Mouse (Mus musculus): ENCODE results near the gene Rab11fip4.

Rab11fip4 gene

GRCm38 (mm10) chr11:79711766-79712369, 120.9 kb downstream of the Rab11fip4 start:
- no peak for DNase-seq (ENCODE audit: low spot score in 2 of 2)

DNA sequence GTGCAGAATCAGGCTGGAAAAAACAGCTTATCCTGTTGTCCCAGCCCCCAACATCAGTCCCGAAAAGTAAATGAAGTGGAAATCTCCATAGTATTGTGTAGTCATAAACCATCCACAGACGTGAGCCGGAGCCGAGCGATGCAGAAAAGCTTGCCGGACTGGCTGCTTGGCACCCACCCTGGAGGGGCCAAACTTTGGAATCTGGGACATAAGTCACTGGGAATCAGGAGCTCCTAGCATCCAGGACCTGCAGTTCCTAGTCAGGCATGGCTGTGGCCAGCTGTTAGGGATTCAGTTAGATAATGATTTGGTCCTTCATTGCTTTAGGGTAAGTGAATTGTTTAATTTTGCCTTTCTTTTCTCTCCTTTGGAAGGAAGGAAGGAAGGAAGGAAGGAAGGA, 122.2 kb downstream of the Rab11fip4 start:
- no peak for DNase-seq (ENCODE audit: low spot score in 2 of 2)

GRCm38 (mm10) chr11:79713678-79714077, 122.7 kb downstream of the Rab11fip4 start:
- no peak for DNase-seq (ENCODE audit: low spot score in 2 of 2)

GRCm38 (mm10) chr11:79714082-79714742, 123.2 kb downstream of the Rab11fip4 start:
- no peak for DNase-seq (ENCODE audit: low spot score in 2 of 2)

- no peak for DNase-seq (ENCODE audit: low spot score in 2 of 2)
These were observed 123.7 kb downstream of the Rab11fip4 start for GRCm38 (mm10) chr11:79714743-79715110.

GRCm38 (mm10) chr11:79715316-79715715, 124.3 kb downstream of the Rab11fip4 start:
- DNase-seq (ENCODE audit: low spot score in 2 of 2): no peak

DNA sequence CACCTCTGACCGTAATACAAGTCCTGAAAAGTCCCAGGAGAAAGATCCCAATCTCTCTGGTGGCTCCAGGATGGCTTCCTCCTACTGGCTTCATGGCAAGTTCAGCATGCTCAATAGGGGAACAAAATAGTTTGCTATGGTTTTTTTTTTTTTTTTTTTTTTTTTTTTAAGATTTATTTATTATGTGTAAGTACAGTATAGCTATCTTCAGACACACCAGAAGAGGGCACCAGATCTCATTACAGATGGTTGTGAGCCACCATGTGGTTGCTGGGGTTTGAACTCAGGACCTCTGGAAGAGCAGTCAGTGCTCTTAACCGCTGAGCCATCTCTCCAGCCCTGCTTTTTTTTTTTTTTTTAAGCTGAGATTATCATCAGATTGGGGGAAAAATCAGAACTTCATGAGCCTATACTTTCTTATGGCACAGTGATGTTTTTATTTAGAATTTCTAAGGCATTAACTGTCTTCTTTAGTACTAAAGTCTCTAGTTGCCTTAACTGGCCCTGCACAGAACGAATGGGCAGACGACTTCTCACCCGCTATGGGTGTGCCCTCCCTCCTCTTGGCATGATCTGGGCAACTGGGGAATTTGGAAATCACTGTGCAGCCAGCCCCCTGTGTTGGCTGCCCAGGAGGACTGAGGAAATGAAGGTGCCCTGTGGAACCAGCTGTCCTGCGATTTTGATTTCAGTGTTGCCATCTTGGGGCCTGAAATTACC, 124.9 kb downstream of the Rab11fip4 start:
- DNase-seq (ENCODE audit: low spot score in 2 of 2): no peak

GRCm38 (mm10) chr11:79716453-79716749, 125.4 kb downstream of the Rab11fip4 start:
- DNase-seq (ENCODE audit: low spot score in 2 of 2): no peak

DNA sequence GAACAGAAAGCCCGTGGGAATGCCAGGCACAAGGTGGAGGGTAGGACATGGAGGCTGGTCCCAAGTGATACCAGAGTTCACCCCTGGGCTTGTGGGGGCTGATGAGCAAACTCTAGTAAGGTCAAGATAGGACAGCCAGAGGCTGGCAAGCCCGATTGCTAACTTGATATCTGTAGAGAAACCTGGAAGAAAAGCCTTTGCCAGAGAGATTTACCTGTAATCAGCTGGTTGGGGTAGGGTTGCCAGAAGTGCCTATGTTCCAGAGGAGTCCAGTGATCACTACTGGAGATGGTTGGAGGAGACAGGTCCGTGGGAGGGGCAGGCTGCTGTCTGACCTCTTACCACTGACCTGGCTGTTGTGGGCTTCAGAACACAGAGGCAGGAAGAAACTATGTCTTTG, 126.3 kb downstream of the Rab11fip4 start:
- no peak for DNase-seq (ENCODE audit: low spot score in 2 of 2)

DNA sequence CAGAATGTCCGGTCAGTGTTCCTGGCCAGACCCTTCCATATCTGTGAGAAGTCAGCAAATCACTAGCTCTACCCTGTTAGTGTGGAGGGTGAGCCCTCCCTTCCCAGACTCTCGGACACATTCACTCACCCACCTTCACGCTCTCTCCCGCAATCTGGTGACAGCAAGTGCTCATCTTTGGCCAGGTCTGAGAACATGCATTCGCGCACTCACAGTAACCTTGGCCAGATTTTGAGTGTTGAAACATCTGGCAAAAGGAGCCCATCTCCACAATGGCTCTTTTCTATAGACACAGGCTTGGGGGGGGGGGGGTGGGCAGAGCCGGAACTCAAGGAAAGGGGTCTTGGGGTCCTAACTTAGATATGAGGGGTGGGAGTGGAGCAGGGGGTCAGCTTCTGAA, 126.8 kb downstream of the Rab11fip4 start:
- DNase-seq (ENCODE audit: low spot score in 2 of 2): no peak

GRCm38 (mm10) chr11:79718202-79718601, 127.2 kb downstream of the Rab11fip4 start:
- no peak for DNase-seq (ENCODE audit: low spot score in 2 of 2)

DNA sequence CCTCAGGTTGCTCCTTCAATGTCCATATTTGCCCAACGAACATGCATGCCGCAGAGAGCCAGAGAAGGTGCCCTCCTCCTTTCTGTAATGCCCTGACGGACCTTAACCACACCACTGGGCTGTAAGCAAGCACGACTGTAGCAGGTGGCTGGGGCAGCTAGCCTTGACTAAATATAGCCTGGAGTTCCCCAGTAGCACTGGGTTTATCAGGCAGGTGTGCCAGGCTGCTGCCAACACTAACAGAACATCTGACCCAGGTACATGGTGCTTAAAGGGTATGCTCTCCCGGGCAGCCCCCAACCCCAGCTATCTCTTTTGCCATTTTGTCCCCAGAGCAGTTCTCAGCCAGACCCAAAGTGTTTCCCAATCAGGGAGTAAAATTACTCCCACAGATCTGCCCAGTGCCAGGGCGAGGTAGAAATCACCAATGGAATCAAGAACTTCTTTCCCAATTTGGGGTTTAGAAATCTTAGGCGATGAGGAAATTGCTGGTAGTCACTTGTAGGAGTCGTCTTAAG, 127.9 kb downstream of the Rab11fip4 start:
- DNase-seq (ENCODE audit: low spot score in 2 of 2): no peak

GRCm38 (mm10) chr11:79720737-79721136, 129.7 kb downstream of the Rab11fip4 start:
- DNase-seq (ENCODE audit: low spot score in 2 of 2): no peak

DNA sequence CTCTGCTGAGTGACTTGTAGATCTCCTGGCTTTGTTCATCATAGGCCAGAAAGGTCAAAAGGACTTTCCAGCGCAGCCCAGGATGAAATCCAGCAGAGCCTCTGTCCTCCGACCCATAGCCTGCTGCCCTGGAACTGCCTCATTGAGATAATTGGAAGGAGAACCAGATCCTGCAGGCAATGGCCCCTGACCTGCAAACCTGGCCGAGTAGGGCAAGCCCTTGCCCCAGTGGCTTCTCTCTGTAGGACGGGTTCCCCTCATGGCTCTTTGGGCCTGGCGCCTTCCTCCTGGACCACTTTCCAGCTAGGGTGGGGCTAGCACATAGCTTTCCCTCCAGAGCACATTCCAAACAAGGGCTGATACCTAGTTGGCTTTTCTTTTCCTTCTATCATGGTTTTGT, 131.8 kb downstream of the Rab11fip4 start:
- no peak for DNase-seq (ENCODE audit: low spot score in 2 of 2)

DNA sequence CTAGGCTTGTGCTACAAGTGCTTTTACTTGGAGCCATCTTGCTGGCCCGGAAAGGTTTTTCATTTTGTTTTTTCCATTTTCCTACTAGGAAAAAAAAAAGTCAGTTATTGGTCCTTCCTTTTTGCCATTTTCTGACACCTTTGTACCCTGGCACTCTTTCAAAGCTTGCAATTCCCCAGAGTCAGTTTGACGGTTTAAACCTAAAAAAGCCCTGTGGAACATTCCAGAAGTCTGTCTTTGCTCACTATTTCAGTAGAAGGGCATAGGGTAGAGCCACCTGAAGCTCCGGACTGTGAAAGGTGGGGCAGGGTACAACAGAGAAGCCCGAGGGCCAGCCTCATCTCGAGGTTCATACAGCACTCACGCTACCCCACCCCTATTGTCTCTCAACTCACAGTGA, 134.0 kb downstream of the Rab11fip4 start:
- no peak for DNase-seq (ENCODE audit: low spot score in 2 of 2)

- DNase-seq (ENCODE audit: low spot score in 2 of 2): peak in 1 of 2 experiments; percentile 21
These were observed 138.4 kb downstream of the Rab11fip4 start for GRCm38 (mm10) chr11:79729231-79730047.

DNA sequence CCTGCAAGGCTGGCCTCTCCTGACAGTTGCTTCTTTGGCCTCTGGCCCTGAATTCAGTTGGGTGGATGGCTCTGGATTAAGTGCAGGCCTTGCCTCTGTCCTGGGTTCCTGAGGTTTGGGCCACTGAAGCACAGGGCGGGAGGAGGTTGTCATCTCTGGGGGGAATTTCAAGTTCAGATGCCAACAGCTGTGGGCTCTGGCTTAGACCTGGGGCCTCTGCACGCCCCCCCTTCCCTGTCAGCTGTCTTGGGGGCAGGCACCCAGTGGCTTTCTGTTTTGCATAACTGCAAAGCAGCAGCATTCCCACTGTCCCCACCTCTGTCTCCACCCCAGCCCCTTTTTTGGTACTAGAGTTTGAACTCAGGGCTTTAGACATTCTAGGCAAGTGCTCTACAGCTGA, 139.4 kb downstream of the Rab11fip4 start:
- no peak for DNase-seq (ENCODE audit: low spot score in 2 of 2)

DNA sequence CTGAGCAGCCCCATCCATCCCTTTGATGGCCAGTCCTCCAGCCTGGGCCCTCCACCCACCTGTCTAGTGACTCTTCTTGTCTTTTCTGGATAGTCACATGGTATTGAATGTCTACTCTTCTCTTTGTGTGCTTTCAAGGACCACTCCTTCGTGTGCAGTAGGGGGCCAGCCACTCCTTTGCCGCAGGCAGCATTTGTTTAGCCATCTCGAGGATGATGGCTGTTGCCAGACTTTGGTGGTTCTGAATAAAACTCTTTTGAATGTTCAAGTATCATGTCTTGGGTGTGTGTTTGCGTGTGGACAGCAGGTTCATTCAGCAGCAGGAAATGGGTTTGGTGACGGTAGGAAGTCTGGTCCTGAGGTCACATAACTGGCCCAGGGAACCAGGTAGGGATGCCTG, 140.5 kb downstream of the Rab11fip4 start:
- DNase-seq (ENCODE audit: low spot score in 2 of 2): no peak

DNA sequence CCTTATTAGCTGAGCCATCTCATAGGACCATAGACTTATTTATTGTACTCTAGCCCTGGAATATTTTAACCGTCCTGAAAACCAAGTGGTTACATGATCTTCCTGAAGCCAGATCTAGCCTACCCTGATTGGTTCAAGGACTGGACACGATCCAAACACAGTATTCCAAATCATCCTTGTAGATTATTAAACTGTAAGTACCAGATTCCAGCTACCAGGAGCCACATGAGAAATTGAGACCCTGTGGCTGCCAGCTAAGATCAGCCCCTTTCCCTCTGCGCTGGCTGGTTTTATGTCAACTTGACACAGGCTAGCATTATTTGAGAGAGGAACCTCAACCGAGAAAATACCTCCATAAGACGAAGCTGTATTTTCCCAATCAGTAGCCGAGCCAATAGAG, 142.0 kb downstream of the Rab11fip4 start:
- DNase-seq (ENCODE audit: low spot score in 2 of 2): no peak

- DNase-seq (ENCODE audit: low spot score in 2 of 2): no peak
These were observed 145.4 kb downstream of the Rab11fip4 start for GRCm38 (mm10) chr11:79736232-79737006.

DNA sequence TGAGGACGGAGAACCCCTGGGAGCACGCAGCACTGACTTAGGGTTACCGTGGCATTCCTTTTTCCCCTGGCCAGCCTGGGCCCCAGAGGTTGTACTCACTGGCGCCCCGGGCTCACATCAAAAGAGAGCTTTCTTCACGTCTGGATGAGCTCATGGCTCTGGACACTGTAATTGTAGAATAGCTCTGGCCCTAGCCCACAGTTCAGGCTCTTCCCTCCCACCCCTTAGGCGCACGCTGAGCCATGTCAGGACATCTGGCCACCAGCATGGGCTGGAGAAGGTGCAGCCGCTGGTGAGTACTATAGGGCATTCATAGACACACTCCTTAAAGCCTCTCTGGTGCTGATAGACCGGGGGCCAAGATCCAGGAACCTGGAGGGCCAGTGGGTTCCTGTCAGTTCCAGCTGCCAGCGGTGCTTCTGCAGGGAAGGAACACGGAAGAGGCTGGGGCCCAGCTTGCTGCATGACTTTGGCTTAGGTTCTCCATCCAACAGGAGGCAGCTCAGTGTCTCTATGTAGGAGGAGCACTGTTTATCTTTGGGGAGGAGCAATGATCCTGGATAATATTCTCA, 146.2 kb downstream of the Rab11fip4 start:
- no peak for DNase-seq (ENCODE audit: low spot score in 2 of 2)
